Mouse (Mus musculus) hindbrain, embryonic 12.5 days (tissue): ENCODE measurements around the gene Olfr522. TPM values are rescaled to one million over a fixed set of nuclear protein-coding genes. Genes with fewer than 3 reads are reported as not detected.

Experiments used
- ATAC-seq: fragments of 200-750 bp; cut with Nextera tagmentation; 2 replicates; pipeline ENCODE4 v1.8.0; 2017; ENCODE audit warnings: moderate TSS enrichment; ENCODE audit not compliant: low FRiP score
- H3K27ac ChIP-seq: fragments of 300-500 bp; sonication (generic); 2 replicates; pipeline ENCODE4 v1.5.1; 2016; ENCODE audit warnings: mild to moderate bottlenecking
- H3K27me3 ChIP-seq: fragments of 300-500 bp; sonication (generic); 2 replicates; pipeline ENCODE4 v1.6.1; 2016; ENCODE audit warnings: mild to moderate bottlenecking
- H3K36me3 ChIP-seq: fragments of 300-500 bp; sonication (generic); 2 replicates; pipeline ENCODE4 v1.6.1; 2016; ENCODE audit warnings: mild to moderate bottlenecking
- H3K4me1 ChIP-seq: fragments of 300-500 bp; sonication (generic); 2 replicates; pipeline ENCODE4 v1.6.1; 2016
- H3K4me2 ChIP-seq: fragments of 300-500 bp; sonication (generic); replicated peaks from 2 replicates; pipeline ENCODE4 v1.6.1; 2016; ENCODE audit warnings: mild to moderate bottlenecking
- H3K4me3 ChIP-seq: fragments of 300-500 bp; sonication (generic); 2 replicates; pipeline ENCODE4 v1.5.1; 2016; ENCODE audit warnings: mild to moderate bottlenecking
- H3K9ac ChIP-seq: fragments of 300-500 bp; sonication (generic); 2 replicates; pipeline ENCODE4 v1.6.1; 2016; ENCODE audit warnings: mild to moderate bottlenecking, moderate library complexity
- H3K9me3 ChIP-seq: fragments of 300-500 bp; sonication (generic); replicated peaks from 2 replicates; pipeline ENCODE4 v1.6.1; 2016; ENCODE audit warnings: mild to moderate bottlenecking
- WGBS: fragments of 180-500 bp; shearing (Covaris S2); methylation state at CpG from one replicate; pipeline ENCODE4 v1.1.7; 2016; 5-methylcytosine and 5-hydroxymethylcytosine counted together
- polyA plus RNA-seq: library from polyadenylated mRNA; unstranded; fragments of >200 nt; fragmentation: Nextera tagmentation; extraction: Ambion mirVana; gene quantifications from 2 replicates; pipeline ENCODE4 v1.2.1, GENCODE M21; 2016

Olfr522 gene
- polyA plus RNA-seq, 1 experiment from 2014 or later = not detected

- no peak overlapping the region for H3K9ac ChIP-seq
- no peaks in the 10 kb centered on the region for H3K27me3 ChIP-seq
- 95% methylated on average over 1 of the region's 1 CpGs for WGBS
- H3K27ac ChIP-seq = no peak overlapping the region
- H3K4me1 ChIP-seq = peaks cover 5% of the 10 kb centered on the region; the same call in 1 of the 2 replicates
- H3K4me2 ChIP-seq = no peak overlapping the region
- no peak for ATAC-seq
- H3K9me3 ChIP-seq = no peaks in the 10 kb centered on the region
- no peak overlapping the region for H3K4me3 ChIP-seq
- no peaks in the 10 kb centered on the region for H3K36me3 ChIP-seq
Measured at GRCm38 (mm10) chr7:140124382-140124781, 40.2 kb downstream of the Olfr522 start.

DNA sequence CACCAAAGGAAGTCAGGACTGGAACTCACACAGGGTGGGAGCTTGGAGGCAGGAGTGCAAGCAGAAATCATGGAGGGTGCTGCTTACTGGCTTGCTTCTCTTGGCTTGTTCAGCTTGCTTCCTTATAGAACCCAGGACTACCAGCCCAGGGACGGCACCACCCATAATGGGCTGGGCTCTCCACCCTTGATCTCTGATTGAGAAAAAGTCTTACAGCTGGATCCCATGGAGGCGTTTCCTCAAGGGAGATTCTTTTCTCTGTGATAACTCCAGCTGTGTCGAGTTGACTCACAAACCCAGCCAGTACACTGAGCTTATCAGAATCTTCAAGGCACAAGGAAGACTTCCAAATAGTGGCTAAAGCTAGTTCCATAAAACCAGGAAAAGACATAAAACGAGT lies 41.8 kb downstream of the Olfr522 start:
- ATAC-seq = no peak
- H3K4me2 ChIP-seq = no peak overlapping the region
- no peaks in the 10 kb centered on the region for H3K36me3 ChIP-seq
- H3K9ac ChIP-seq = no peak overlapping the region
- 39% methylated on average over 4 of the region's 4 CpGs for WGBS
- H3K27ac ChIP-seq = no peak overlapping the region
- peaks cover 5% of the 10 kb centered on the region; the same call in 1 of the 2 replicates for H3K4me1 ChIP-seq
- H3K9me3 ChIP-seq = no peaks in the 10 kb centered on the region
- H3K27me3 ChIP-seq = no peaks in the 10 kb centered on the region
- H3K4me3 ChIP-seq = no peak overlapping the region

GRCm38 (mm10) chr7:140121338-140121910 lies 43.1 kb downstream of the Olfr522 start:
- Histone ChIP-seq H3K9me3 (no peaks in the 10 kb centered on the region), H3K27ac (no peak overlapping the region), H3K4me2 (no peak overlapping the region), H3K4me1 (peaks cover 8% of the 10 kb centered on the region), H3K36me3 (no peaks in the 10 kb centered on the region), H3K4me3 (no peak overlapping the region), H3K9ac (no peak overlapping the region), H3K27me3 (no peaks in the 10 kb centered on the region)
- no peak for ATAC-seq
- WGBS = 73% methylated on average over 13 of the region's 13 CpGs

DNA sequence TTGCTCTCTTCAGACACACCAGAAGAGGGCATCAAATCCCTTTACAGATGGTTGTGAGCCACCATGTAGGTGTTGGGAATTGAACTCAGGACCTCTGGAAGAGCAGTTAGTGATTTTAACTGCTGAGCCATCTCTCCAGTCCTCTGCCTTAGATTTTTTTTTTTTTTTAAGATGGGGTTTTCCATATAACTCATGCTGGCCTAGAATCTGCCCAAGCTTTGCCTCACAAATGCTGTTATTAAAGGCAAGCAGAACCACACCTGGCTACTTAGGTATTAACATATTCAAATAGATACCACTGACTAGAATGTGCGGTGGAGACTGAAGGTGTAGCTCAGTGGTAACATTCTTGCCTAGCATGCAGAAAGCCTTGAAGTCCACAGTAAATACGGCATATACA lies 44.1 kb downstream of the Olfr522 start:
- Histone ChIP-seq H3K36me3 (no peaks in the 10 kb centered on the region), H3K4me3 (no peak overlapping the region), H3K9me3 (no peaks in the 10 kb centered on the region), H3K27me3 (no peaks in the 10 kb centered on the region), H3K4me2 (no peak overlapping the region), H3K9ac (no peak overlapping the region), H3K4me1 (peaks cover 10% of the 10 kb centered on the region), H3K27ac (no peak overlapping the region)
- no peak for ATAC-seq
- WGBS = 88% methylated on average over 2 of the region's 2 CpGs

DNA sequence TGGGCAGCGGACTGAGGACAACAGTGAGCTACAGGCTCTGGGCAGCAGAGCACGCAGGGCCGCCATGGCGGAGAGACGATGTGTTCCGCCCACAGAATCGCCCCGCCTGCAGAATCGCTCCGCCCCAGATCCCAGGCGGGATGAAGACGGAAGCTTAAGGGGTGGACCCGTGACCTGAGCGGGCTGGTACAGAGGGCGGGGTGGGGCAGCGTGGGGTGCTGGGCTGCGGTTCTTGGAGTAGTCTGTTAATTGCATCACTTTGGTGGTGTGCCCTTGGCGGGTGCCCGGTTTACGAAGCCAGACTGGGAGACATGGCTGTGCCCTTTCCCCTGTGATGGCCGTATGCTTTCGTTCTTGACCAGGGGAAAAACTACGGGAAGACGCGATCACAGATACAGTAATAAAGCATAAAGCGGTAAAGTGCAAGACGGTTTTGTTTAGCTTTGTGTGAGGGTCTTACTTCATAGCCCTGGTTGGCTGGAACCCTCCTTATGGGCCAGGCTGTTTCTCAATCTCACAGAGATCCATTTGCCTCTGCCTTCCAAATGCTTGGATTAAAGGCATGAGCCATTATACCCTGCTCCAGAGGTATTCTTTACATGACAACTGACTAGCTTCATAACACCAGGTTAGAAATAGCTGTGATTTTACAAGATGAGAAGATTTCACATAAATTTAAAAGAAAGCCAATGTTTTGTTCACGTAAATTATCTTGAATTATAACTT lies 48.1 kb downstream of the Olfr522 start, which contains the start of gene Echs1:
Echs1 (minus strand) TSS at position 148 of the 726 bp plus-strand sequence.
- Histone ChIP-seq H3K4me2 (peak within 1 kb of the TSS; percentile 90), H3K27me3 (no peaks in the 10 kb centered on the region), H3K4me1 (peaks cover 10% of the 10 kb centered on the region), H3K9me3 (no peaks in the 10 kb centered on the region), H3K36me3 (peaks cover 14% of the 10 kb centered on the region), H3K27ac (peak within 1 kb of the TSS; percentile 81), H3K4me3 (peak within 1 kb of the TSS; percentile 60), H3K9ac (peak within 1 kb of the TSS; percentile 73)
- peak; percentile 96 for ATAC-seq
- 3% methylated on average over 28 of the region's 28 CpGs for WGBS

- peak within 1 kb of the TSS; percentile 60 for H3K4me3 ChIP-seq
- H3K9me3 ChIP-seq = no peaks in the 10 kb centered on the region
- H3K4me2 ChIP-seq = peak within 1 kb of the TSS; percentile 90
- H3K36me3 ChIP-seq = peaks cover 21% of the 10 kb centered on the region
- peak within 1 kb of the TSS; percentile 73 for H3K9ac ChIP-seq
- peaks cover 10% of the 10 kb centered on the region for H3K4me1 ChIP-seq
- ATAC-seq = peak; percentile 73
- peak within 1 kb of the TSS; percentile 81 for H3K27ac ChIP-seq
- WGBS = 3% methylated on average over 23 of the region's 23 CpGs
- no peaks in the 10 kb centered on the region for H3K27me3 ChIP-seq
Measured at GRCm38 (mm10) chr7:140115583-140116328, 48.8 kb downstream of the Olfr522 start, which contains the start of gene Paox. Gene Paox (plus strand): TSS chr7:140115799.

GRCm38 (mm10) chr7:140111943-140112342 lies 52.6 kb downstream of the Olfr522 start:
- no peaks in the 10 kb centered on the region for H3K9me3 ChIP-seq
- H3K27me3 ChIP-seq = no peaks in the 10 kb centered on the region
- WGBS = 59% methylated on average over 3 of the region's 3 CpGs
- H3K27ac ChIP-seq = no peak overlapping the region
- no peak for ATAC-seq
- H3K4me1 ChIP-seq = peaks cover 6% of the 10 kb centered on the region
- no peak overlapping the region for H3K9ac ChIP-seq
- no peak overlapping the region for H3K4me2 ChIP-seq
- peaks cover 57% of the 10 kb centered on the region for H3K36me3 ChIP-seq
- no peak overlapping the region for H3K4me3 ChIP-seq

Other genes starting within 250 kb of the Olfr522 start
- gene Utf1, start 221.0 kb downstream of the Olfr522 start, polyA plus RNA-seq = not detected in 2 replicates
- gene 6430531B16Rik, start 186.0 kb downstream of the Olfr522 start, polyA plus RNA-seq = 0.77 and 1.2 TPM in 2 replicates
- 3.4 and 3.5 TPM in 2 replicates for gene Adam8, start 172.2 kb downstream of the Olfr522 start, polyA plus RNA-seq
- 45.6 and 45.9 TPM in 2 replicates for gene Zfp511, start 128.4 kb downstream of the Olfr522 start, polyA plus RNA-seq
- gene Tubgcp2, start 128.1 kb downstream of the Olfr522 start, polyA plus RNA-seq = 65.8 and 70.6 TPM in 2 replicates
- 54.7 and 69.1 TPM in 2 replicates for gene Msx3, start 115.7 kb downstream of the Olfr522 start, polyA plus RNA-seq
- gene Caly, start 82.2 kb downstream of the Olfr522 start, polyA plus RNA-seq = 24.8 and 25.1 TPM in 2 replicates
- not detected in 2 replicates for gene Prap1, start 71.4 kb downstream of the Olfr522 start, polyA plus RNA-seq
- gene Fuom, start 62.3 kb downstream of the Olfr522 start, polyA plus RNA-seq = 21.8 and 24.7 TPM in 2 replicates
- 12.9 and 18.1 TPM in 2 replicates for gene Paox, start 49.0 kb downstream of the Olfr522 start, polyA plus RNA-seq
- 134 and 148 TPM in 2 replicates for gene Echs1, start 48.3 kb downstream of the Olfr522 start, polyA plus RNA-seq
- gene Mtg1, start 27.2 kb downstream of the Olfr522 start, polyA plus RNA-seq = 24.5 and 25.7 TPM in 2 replicates
- gene Sprn, start 9.9 kb downstream of the Olfr522 start, polyA plus RNA-seq = 3.3 and 4.6 TPM in 2 replicates
- not detected in 2 replicates for gene Olfr523, start 8.5 kb upstream of the Olfr522 start, polyA plus RNA-seq
- gene Olfr524, start 41.2 kb upstream of the Olfr522 start, polyA plus RNA-seq = not detected in 2 replicates
- not detected in 2 replicates for gene Cd163l1, start 53.5 kb upstream of the Olfr522 start, polyA plus RNA-seq
- not detected in 2 replicates for gene 5830411N06Rik, start 82.5 kb upstream of the Olfr522 start, polyA plus RNA-seq
- gene Olfr525, start 156.1 kb upstream of the Olfr522 start, polyA plus RNA-seq = not detected in 2 replicates
- gene Olfr527, start 169.3 kb upstream of the Olfr522 start, polyA plus RNA-seq = not detected in 2 replicates
- gene Olfr60, start 196.9 kb upstream of the Olfr522 start, polyA plus RNA-seq = not detected in 2 replicates
- not detected in 2 replicates for gene Olfr530, start 211.6 kb upstream of the Olfr522 start, polyA plus RNA-seq
- gene Olfr531, start 238.2 kb upstream of the Olfr522 start, polyA plus RNA-seq = not detected in 2 replicates